Mouse (Mus musculus) intestine, embryonic 15.5 days (tissue): Measurements from ENCODE around the gene Nat8f1. TPM values are rescaled to one million over a fixed set of nuclear protein-coding genes. Genes with fewer than 3 reads are reported as not detected.
A peak's percentile ranks its signal among the peaks of the same experiment; 100 is the strongest.
"Not testable (repeated sequence)": the region's sequence is repeated elsewhere in the genome, so short reads cannot be mapped to it uniquely, and the experiment has no call there.

Experiments used
- ATAC-seq: fragments of 200-750 bp; cut with Nextera tagmentation; 2 replicates; pipeline ENCODE4 v1.8.0; 2017; ENCODE audit warnings: moderate TSS enrichment, moderate library complexity
- H3K27ac ChIP-seq: fragments of 300-500 bp; sonication (generic); 2 replicates; pipeline ENCODE4 v1.5.1; 2015; ENCODE audit warnings: mild to moderate bottlenecking, inconsistent platforms
- H3K27me3 ChIP-seq: fragments of 300-500 bp; sonication (generic); replicated peaks from 2 replicates; pipeline ENCODE4 v1.6.1; 2015; ENCODE audit warnings: inconsistent platforms
- H3K36me3 ChIP-seq: fragments of 300-500 bp; sonication (generic); 2 replicates; pipeline ENCODE4 v1.6.1; 2015; ENCODE audit warnings: inconsistent platforms
- H3K4me1 ChIP-seq: fragments of 300-500 bp; sonication (generic); replicated peaks from 2 replicates; pipeline ENCODE4 v1.6.1; 2015; ENCODE audit warnings: inconsistent platforms
- H3K4me2 ChIP-seq: fragments of 300-500 bp; sonication (generic); replicated peaks from 2 replicates; pipeline ENCODE4 v1.6.1; 2015; ENCODE audit warnings: mild to moderate bottlenecking, inconsistent platforms
- H3K4me3 ChIP-seq: fragments of 300-500 bp; sonication (generic); replicated peaks from 2 replicates; pipeline ENCODE4 v1.5.1; 2015; ENCODE audit warnings: inconsistent platforms
- H3K9ac ChIP-seq: fragments of 300-500 bp; sonication (generic); 2 replicates; pipeline ENCODE4 v1.6.1; 2015; ENCODE audit warnings: inconsistent platforms
- H3K9me3 ChIP-seq: fragments of 300-500 bp; sonication (generic); 2 replicates; pipeline ENCODE4 v1.6.1; 2016; ENCODE audit warnings: inconsistent platforms
- WGBS: fragments of 180-500 bp; shearing (Covaris S2); methylation state at CpG from one replicate; pipeline ENCODE4 v1.1.7; 2015; 5-methylcytosine and 5-hydroxymethylcytosine counted together
- polyA plus RNA-seq: library from polyadenylated mRNA; unstranded; fragments of >200 nt; fragmentation: Nextera tagmentation; extraction: Ambion mirVana; gene quantifications from 2 replicates; pipeline ENCODE4 v1.2.1, GENCODE M21; 2015

The Nat8f1 gene
- polyA plus RNA-seq, 1 experiment from 2014 or later, result 8.6 TPM

DNA sequence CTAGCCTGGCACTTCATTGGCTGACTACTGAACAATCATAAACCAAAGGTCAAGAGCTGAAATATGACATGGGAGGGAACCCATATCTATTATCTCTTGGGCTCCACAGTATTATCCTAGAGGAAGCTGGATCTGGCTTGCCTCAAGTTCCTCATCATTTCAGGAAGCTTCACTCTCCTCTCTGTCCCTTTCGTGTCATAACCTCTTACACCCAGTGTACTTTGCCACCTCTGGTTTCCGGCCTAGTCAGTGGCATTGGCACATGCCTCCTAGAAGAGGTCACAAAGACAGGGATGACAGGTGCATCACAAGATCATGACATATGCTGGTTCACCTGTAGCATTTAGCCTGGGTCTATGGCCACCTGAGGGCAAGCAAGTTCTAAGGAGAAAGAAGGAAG is 13.2 kb downstream of the Nat8f1 start:
- 0 out of 2 replicates have a peak, but pooled peaks have one; percentile 25 for ATAC-seq
- H3K9me3 ChIP-seq, result no peaks in the 10 kb centered on the region
- no peak overlapping the region for H3K4me3 ChIP-seq
- H3K36me3 ChIP-seq, result no peaks in the 10 kb centered on the region
- no peak overlapping the region for H3K9ac ChIP-seq
- 82% methylated on average over 2 of the region's 2 CpGs for WGBS
- H3K4me1 ChIP-seq, result no peaks in the 10 kb centered on the region
- H3K27me3 ChIP-seq, result no peaks in the 10 kb centered on the region
- H3K27ac ChIP-seq, result no peak overlapping the region
- H3K4me2 ChIP-seq, result no peak overlapping the region

DNA sequence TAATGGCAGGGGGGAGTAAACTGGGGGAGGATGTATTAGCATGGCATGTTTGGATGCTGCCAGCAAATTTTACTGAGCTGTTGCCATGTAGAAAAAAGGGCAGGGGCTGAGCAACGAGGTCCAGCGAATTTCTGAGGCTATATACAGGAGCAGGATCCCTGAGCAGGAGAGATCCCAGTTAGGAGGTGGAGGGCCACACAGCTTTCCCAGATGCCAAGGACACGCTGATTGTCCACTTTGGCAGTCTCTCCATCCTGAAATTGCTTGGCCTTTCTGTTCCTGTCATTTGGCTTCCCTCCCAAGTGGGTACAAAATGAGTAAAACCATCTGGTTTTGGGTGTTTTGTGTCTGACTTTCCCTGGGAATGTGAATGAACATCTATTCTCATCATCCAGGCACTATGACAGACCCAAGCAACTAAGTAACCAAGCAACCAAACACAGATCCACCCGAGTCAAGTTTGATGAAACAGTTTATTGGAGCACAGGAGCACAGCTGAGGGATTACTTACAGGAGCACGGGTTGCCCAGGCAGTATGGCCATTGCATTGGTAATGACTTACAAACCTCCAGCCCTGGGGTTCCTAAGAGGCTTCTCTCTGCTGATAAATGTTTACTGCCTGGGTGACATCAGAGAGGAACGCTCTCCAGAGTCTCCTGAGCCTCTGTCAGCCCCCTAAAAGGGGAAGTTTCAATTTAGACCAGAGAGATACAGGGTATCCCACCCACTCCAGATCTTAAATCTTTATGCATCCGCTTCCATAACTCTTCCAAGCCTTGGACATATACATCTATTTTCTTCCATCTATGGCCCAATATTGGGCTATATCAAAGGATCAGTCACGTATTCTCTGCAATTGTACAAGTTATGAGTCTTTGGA is 16.7 kb downstream of the Nat8f1 start:
- not testable (repeated sequence) for H3K4me2 ChIP-seq, H3K27ac ChIP-seq, H3K9ac ChIP-seq, H3K27me3 ChIP-seq, H3K9me3 ChIP-seq, ATAC-seq, H3K36me3 ChIP-seq, H3K4me3 ChIP-seq, H3K4me1 ChIP-seq
- 71% methylated on average over 7 of the region's 8 CpGs for WGBS

DNA sequence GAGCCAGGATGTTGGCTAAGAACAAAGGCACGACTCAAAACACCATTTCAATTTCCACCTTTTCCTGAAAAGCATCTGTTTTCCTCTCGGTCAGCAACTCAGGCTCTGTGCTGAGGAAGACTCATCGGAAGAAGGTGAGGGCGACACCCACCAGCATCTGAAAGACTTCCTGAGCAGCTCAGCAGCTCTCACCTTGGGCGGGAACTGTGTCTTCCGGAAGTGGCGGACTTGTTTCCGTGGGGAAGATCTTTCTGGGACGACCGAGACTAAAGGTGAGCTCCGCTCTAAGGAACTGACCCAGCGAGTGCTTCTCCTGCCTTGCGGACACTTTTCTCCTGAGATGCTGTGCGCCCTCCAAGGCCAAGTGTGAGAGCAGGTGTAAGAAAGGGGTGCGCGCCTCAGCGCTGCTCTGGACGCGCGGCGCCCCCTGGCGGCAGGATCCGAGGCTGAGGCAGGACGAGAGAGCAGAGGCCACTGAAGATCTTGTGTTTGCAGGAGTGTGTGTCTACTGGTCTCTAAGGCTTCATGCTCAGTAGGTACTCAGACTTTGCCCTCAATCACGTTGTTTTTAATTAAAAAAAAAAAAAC is 20.3 kb downstream of the Nat8f1 start:
- not testable (repeated sequence) for H3K4me1 ChIP-seq, H3K4me3 ChIP-seq, H3K9ac ChIP-seq, H3K27me3 ChIP-seq, H3K4me2 ChIP-seq, H3K9me3 ChIP-seq, H3K36me3 ChIP-seq, H3K27ac ChIP-seq, ATAC-seq
- 73% methylated on average over 25 of the region's 25 CpGs for WGBS

DNA sequence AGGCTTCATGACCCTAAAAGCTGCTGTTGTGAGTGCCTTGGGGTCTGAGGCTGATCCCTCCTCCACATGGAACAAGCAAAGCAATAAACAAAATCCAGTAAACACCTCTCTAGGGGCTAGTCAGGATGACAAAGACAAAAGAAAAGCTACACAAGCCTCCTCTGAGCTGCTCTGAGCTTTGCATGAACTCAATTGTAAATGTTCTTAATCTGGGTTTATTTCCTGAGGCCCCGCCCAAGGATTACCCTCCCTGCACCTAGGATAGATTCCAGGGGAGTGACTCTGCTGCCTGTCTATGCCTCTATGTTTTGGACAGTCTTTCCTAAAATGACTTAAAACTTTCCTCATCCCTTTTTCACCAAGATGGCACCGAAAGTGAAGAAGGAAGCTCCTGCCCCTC is 26.5 kb downstream of the Nat8f1 start:
- ATAC-seq, result no peak
- Histone ChIP-seq H3K4me1 (no peaks in the 10 kb centered on the region), H3K27ac (no peak overlapping the region), H3K4me2 (no peak overlapping the region), H3K36me3 (no peaks in the 10 kb centered on the region), H3K9ac (no peak overlapping the region), H3K9me3 (peaks cover under 1% of the 10 kb centered on the region; the same call in 1 of the 2 replicates), H3K27me3 (no peaks in the 10 kb centered on the region), H3K4me3 (no peak overlapping the region)
- 93% methylated on average over 2 of the region's 2 CpGs for WGBS

DNA sequence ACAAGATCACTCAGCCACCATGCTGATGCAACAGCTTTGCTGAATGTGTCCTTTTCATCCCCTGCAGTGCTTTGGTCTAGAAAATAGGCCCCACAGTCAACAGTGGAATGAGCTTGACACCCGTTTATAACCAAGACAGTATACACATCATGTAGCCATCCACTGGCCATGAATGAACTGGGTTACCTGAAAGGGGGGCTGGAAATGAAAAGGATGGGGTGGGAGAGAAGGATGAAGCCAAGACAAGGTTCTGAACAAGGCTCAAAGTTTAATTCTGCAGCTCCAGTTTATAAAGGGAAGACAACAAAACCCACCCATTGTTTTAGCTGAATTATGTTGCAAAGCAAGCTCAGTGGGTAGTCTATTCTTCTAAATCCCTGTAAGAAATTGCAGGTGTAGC is 31.2 kb downstream of the Nat8f1 start:
- H3K4me1 ChIP-seq, result no peaks in the 10 kb centered on the region
- H3K4me3 ChIP-seq, result no peak overlapping the region
- WGBS, result 87% methylated on average over 1 of the region's 1 CpGs
- H3K27ac ChIP-seq, result no peak overlapping the region
- H3K27me3 ChIP-seq, result no peaks in the 10 kb centered on the region
- no peak overlapping the region for H3K4me2 ChIP-seq
- H3K9me3 ChIP-seq, result peaks cover 8% of the 10 kb centered on the region; the same call in 1 of the 2 replicates
- no peaks in the 10 kb centered on the region for H3K36me3 ChIP-seq
- no peak for ATAC-seq
- no peak overlapping the region for H3K9ac ChIP-seq

DNA sequence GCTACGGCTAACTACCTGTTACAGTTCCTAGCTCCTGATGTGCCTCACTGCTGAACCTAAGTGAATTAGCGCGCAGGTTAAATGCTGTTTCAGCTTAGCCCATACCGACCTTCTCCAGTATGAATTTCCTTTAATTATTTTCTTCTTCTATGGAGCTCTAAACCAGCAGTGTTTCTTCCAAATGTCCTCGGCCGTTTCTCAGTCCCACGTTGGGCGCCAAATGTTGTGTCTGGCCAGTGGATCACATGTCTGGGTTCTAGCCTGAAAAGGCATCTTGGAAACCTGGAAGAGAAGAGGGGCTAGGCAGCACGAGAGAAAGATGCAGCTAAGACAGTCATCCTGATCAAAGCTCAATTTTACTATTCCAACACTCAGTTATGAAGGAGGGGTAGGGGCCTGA is 32.2 kb downstream of the Nat8f1 start:
- H3K27me3 ChIP-seq, H3K9me3 ChIP-seq, H3K4me3 ChIP-seq, H3K9ac ChIP-seq, H3K4me1 ChIP-seq, H3K4me2 ChIP-seq, ATAC-seq, H3K36me3 ChIP-seq, H3K27ac ChIP-seq: not testable (repeated sequence)
- 93% methylated on average over 9 of the region's 9 CpGs for WGBS

DNA sequence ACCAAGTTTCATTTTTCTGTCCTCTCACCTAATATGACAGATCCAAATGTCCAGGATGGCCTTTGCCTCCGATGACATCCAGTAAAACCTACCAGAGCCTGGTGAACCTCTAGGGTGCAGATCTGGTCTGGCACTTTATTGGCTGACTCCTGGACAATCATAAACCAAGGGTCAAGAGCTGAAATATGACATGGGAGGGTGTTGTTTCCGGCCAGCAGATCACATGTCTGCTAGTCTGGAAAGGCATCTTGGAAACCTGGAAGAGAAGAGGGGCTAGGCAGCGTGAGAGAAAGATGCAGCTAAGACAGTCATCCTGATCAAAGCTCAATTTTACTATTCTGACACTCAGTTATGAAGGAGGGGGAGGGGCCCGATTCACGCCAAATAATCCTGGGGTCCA is 46.5 kb downstream of the Nat8f1 start, which contains the start of gene Nat8f2:
Gene Nat8f2 (minus strand): TSS at position 153 of the 400 bp plus-strand sequence.
- not testable (repeated sequence) for H3K27me3 ChIP-seq, H3K9me3 ChIP-seq, H3K4me1 ChIP-seq, H3K9ac ChIP-seq, H3K4me3 ChIP-seq, H3K27ac ChIP-seq, ATAC-seq, H3K4me2 ChIP-seq, H3K36me3 ChIP-seq
- 71% methylated on average over 5 of the region's 5 CpGs for WGBS

DNA sequence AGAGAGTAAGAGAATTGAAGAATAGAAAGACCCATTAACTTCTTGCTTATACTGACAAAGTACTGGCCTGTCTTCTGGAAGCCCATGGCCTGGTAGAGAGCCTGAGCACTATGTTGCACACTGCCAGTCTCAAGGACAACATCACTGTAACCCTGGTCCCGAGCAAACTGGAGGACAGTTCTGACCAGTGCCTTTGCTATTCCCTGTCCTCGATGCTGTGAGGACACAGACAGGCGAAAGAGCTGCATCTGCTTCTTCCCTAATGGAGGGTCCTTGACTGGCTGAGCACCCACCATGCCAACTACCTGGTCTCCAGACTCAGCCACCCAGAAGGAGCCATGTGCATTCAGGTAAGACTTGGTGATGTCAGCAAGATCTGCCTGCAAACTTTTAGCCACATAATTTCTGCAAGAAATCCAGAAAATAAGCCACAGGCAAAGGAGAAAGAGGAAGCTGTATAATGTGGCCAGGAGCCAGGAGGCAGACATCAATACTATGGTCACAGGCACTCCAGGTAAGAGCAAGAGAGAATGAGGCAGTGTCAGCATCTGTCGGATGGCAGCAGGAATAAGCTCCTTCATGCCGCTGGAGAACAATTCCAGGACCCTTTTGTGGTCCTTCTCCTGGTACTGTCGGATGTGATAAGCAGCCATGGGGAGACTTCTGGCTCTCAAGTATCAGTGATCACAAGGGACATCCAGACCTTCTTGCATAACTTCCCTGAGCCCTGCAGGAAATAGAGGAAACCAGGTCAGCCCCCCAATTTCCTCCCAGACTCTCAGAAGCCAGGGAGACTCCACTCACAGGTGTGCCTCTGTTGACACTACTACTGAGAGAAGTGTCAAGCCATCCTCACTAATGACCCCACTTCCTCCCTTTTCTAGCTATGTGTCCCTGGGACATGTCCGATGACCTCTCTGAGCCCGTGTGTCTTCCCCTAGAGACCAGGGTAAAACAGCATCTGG is 47.5 kb downstream of the Nat8f1 start:
- Histone ChIP-seq H3K4me2 (no peak overlapping the region), H3K9me3 (no peaks in the 10 kb centered on the region), H3K4me3 (no peak overlapping the region), H3K4me1 (no peaks in the 10 kb centered on the region), H3K27me3 (no peaks in the 10 kb centered on the region), H3K36me3 (no peaks in the 10 kb centered on the region), H3K9ac (no peak overlapping the region), H3K27ac (no peak overlapping the region)
- ATAC-seq, result no peak
- WGBS, result 80% methylated on average over 8 of the region's 8 CpGs

DNA sequence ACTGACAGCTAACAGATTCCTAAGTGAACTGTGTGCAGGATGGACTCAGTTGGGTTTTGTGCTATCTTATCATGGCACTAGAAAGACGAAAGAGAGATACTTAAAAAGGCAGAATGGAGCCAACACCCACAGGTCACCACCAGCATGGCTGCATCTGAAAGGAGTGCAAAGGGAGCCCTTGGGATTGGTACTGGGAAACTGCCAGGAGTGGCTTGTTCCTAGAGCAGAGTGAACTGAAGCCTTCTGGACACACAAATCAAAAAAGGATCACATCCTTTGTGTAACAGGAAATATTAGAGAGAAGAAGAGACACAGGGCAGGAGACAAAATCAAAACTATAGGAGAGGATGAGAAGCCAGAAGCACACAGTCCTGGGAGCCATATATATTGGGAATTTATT is 48.5 kb downstream of the Nat8f1 start:
- H3K27ac ChIP-seq, H3K27me3 ChIP-seq, H3K36me3 ChIP-seq, H3K4me3 ChIP-seq, H3K9me3 ChIP-seq, H3K4me1 ChIP-seq, H3K4me2 ChIP-seq, ATAC-seq, H3K9ac ChIP-seq: not testable (repeated sequence)
- WGBS, result 73% methylated on average over 1 of the region's 1 CpGs

DNA sequence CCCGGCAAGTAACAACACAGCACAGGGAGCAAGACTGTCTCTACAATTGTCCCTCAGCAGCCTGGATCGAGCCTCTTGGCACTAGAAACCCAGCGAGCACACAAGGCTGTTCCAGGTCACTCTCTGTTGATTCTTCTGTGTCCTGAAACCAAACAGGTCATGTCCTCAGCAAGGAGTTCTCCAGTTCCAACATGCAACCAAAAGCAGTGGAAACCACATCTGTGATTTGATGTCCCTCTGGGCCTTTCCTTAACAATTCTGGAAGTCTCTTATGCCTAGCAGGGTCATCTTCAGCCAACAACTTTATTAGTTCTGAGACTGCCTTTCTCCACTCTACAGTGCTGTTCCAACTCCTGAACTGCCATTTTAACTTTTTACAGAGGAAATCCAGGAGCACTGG is 49.3 kb downstream of the Nat8f1 start:
- H3K4me2 ChIP-seq, H3K9ac ChIP-seq, ATAC-seq, H3K9me3 ChIP-seq, H3K27ac ChIP-seq, H3K27me3 ChIP-seq, H3K36me3 ChIP-seq, H3K4me1 ChIP-seq, H3K4me3 ChIP-seq: not testable (repeated sequence)
- 91% methylated on average over 3 of the region's 3 CpGs for WGBS

DNA sequence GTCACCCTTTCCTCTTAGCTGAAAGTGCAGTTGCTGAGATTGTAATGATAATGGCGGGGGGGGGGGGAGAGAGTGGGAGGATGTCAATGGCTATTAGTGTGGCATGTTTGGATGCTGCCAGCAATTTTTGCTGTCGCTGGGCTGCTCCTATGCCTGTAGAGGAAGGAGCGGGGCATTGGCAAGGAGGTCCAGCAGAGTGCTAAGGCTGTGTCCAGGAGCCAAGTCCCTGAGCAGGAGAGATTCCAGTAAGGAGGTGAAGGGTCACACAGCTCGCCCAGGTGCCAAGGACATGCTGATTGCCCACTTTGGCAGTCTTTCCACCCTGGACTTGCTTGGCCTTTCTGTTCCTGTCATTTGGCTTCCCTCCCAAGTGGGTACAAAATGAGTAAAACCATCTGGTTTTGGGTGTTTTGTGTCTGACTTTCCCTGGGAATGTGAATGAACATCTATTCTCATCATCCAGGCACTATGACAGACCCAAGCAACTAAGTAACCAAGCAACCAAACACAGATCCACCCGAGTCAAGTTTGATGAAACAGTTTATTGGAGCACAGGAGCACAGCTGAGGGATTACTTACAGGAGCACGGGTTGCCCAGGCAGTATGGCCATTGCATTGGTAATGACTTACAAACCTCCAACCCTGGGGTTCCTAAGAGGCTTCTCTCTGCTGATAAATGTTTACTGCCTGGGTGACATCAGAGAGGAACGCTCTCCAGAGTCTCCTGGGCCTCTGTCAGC is 50.4 kb downstream of the Nat8f1 start:
- H3K4me1 ChIP-seq, H3K27me3 ChIP-seq, H3K4me3 ChIP-seq, H3K27ac ChIP-seq, H3K4me2 ChIP-seq, H3K9me3 ChIP-seq, ATAC-seq, H3K9ac ChIP-seq, H3K36me3 ChIP-seq: not testable (repeated sequence)
- WGBS, result 65% methylated on average over 6 of the region's 7 CpGs

DNA sequence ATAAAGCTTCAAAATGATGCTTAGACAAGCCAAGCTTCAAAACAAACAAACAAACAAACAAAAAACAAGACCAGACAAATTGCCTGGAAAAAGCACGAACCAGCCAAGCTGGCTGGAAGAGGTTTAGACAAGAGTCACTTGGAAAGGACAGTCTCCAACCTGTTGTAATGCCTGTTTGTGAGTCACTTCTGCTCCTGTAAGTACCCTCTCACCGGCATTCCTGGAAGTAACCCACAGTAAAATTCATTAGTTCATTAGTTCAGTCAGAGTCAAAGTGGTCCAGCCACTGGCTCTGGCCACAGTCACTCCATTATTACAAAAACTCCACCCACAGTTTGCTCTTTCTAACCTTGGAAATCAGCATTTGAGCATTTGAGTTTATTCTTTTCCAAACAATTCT is 51.6 kb downstream of the Nat8f1 start:
- 79% methylated on average over 2 of the region's 2 CpGs for WGBS
- Histone ChIP-seq H3K36me3 (no peaks in the 10 kb centered on the region), H3K4me1 (no peaks in the 10 kb centered on the region), H3K9ac (no peak overlapping the region), H3K27me3 (no peaks in the 10 kb centered on the region), H3K4me2 (no peak overlapping the region), H3K4me3 (no peak overlapping the region), H3K9me3 (no peaks in the 10 kb centered on the region), H3K27ac (no peak overlapping the region)
- no peak for ATAC-seq
